Mouse (Mus musculus) B cell, adult (primary cell): ENCODE measurements around the gene Ctdsp2. TPM values are rescaled to one million over a fixed set of nuclear protein-coding genes. Genes with fewer than 3 reads are reported as not detected.

Experiments
- total RNA-seq: library from RNA; stranded (reverse); gene quantifications from 4 replicates; pipeline ENCODE4 v1.2.4, GENCODE M21; 2023; ENCODE audit not compliant: inconsistent age

Ctdsp2 gene
- 52.2 to 52.6 TPM (median 52.3 TPM) in 4 replicates for total RNA-seq

GRCm38 (mm10) chr10:126978277-126978994, at the start of gene Ctdsp2:
Gene Ctdsp2, plus strand, starts transcription at chr10:126978717.

GRCm38 (mm10) chr10:127000529-127000928, 22.0 kb downstream of the Ctdsp2 start, which contains the start of gene Avil:
Gene Avil, plus strand, starts transcription at chr10:127000709.

DNA sequence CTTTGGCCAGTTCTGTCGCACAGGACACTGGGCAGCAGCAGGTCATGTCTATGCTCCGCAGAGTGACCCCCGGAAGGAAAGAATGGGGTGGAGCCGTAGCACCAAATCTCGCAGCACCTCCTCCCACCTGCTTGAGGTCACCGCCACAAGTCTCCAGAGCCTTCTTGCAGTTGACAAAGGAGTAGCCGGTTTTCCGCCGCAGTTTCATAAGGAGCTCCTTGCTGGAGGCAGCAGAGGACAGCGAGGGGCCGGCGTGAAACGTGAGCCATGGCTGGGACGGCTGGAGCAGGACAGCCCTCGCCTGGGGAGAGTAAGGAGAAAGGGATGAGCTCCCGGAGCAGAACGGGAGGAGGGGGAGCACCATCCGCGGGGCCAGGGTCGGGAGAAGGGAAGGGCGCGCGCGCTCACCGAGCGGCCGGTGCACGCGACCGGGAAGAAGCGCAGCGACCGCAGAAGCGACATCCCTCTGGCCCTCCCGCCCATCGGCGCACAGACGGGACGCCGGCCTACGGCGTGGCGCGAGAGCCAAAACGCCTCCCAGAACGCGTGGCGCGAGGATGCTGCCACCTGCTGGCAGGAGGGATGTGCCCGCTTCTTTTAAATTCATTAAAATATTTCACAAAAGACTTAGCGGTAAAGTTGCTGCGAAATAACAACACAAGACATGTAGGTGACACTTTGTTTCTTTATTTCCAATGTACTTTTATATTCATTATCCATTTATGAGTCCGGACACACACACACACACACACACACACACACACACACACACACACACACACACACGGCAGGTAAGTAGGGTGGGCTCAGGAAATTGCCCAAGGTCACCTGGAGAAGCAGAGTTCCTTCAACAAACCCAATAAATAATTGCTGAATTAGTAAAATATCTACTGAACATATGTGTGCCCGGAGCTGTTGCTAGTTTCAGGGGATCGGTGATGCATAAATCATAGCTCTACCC, 52.1 kb downstream of the Ctdsp2 start, which contains the start of gene Tsfm:
Gene Tsfm, minus strand, starts transcription at position 505 of the 961 bp plus-strand sequence.

DNA sequence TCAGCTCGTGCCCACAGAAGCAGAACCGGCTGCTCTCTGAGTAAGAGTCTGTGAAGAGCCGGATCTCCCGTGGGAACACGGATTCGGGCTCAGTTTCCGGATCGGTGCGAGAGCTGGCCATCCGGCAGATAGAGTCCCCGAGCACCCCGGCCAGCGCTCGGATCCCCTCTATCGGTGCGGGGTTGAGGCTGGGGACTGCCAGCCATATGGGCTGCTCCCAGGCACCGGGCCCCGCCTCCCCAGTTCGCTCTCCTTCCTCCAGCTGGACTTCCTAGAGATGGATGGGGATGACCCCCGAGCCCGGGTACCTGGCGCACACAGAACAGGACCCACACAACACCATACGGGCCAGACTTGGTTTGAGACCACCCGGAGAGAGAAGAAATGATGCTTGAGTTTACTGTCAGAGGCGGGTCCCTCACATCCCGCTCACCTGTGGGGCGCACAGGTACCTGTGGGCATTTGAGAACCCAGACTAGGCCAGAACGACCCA, 62.8 kb downstream of the Ctdsp2 start, which contains the start of the genes Mettl1 and Eef1akmt3:
Gene Mettl1, plus strand, starts transcription at position 141 of the 493 bp plus-strand sequence.
Gene Eef1akmt3, minus strand, starts transcription at position 240 of the 493 bp plus-strand sequence.

DNA sequence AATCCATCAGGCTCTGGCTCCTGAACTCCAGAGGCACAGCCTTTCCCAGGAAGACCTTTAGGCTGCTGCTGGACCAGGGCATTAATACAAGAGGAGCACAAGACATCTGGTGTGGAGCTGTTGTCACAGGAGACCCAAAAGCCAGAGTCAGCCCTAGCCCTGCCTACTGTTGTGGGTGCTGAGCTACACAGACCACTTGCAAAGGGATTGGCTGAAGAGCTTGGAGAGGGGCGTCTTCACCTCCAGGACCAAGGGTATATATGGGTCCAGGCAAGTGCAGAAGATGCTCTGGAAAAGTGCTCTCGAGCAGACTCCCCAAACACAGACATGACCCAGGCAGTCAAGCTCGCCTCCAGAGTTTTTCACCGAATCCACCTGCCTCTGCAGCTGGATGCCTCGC, 69.4 kb downstream of the Ctdsp2 start, which contains the start of gene Cyp27b1:
Gene Cyp27b1, plus strand, starts transcription at position 297 of the 400 bp plus-strand sequence.

Other genes starting within 250 kb of the Ctdsp2 start
- gene Atp23, start 77.4 kb upstream of the Ctdsp2 start, total RNA-seq = 4.6 to 8.9 TPM (median 7.8 TPM) in 4 replicates
- gene Avil, start 22.0 kb downstream of the Ctdsp2 start, total RNA-seq = 0.18 to 1.2 TPM (median 0.61 TPM) in 4 replicates
- gene Tsfm, start 52.1 kb downstream of the Ctdsp2 start, total RNA-seq = 17.0 to 31.5 TPM (median 21.4 TPM) in 4 replicates
- gene Mettl1, start 62.7 kb downstream of the Ctdsp2 start, total RNA-seq = 17.3 to 22.6 TPM (median 21.0 TPM) in 4 replicates
- gene Eef1akmt3, start 62.8 kb downstream of the Ctdsp2 start, total RNA-seq = not detected in 4 replicates
- gene Cyp27b1, start 69.5 kb downstream of the Ctdsp2 start, total RNA-seq = 0.42 to 1.6 TPM (median 0.77 TPM) in 4 replicates
- gene March9, start 81.5 kb downstream of the Ctdsp2 start, total RNA-seq = 2.2 to 3.2 TPM (median 2.6 TPM) in 4 replicates
- 117 to 142 TPM (median 123 TPM) in 4 replicates for gene Cdk4, start 84.8 kb downstream of the Ctdsp2 start, total RNA-seq
- gene Tspan31, start 91.5 kb downstream of the Ctdsp2 start, total RNA-seq = 20.7 to 26.3 TPM (median 22.6 TPM) in 4 replicates
- gene Agap2, start 96.6 kb downstream of the Ctdsp2 start, total RNA-seq = 94.4 to 124 TPM (median 104 TPM) in 4 replicates
- 82.4 to 86.0 TPM (median 83.5 TPM) in 4 replicates for gene Os9, start 142.4 kb downstream of the Ctdsp2 start, total RNA-seq
- gene B4galnt1, start 186.5 kb downstream of the Ctdsp2 start, total RNA-seq = 441 to 475 TPM (median 457 TPM) in 4 replicates
- gene Slc26a10, start 201.9 kb downstream of the Ctdsp2 start, total RNA-seq = not detected in 4 replicates
- gene Arhgef25, start 211.4 kb downstream of the Ctdsp2 start, total RNA-seq = 0.51 TPM in 1 of 4 replicates, not detected in the others
- 65.6 to 71.2 TPM (median 67.8 TPM) in 4 replicates for gene Dtx3, start 217.0 kb downstream of the Ctdsp2 start, total RNA-seq
- 54.6 to 62.2 TPM (median 61.4 TPM) in 4 replicates for gene Pip4k2c, start 232.9 kb downstream of the Ctdsp2 start, total RNA-seq